Mouse (Mus musculus): ENCODE measurements at regions not wholly inside any gene's neighbourhood (a gene's known extent, or its start where the extent isn't known, plus 50 kb on each side); places are given as distances from the start of the nearest gene placed in this dataset.

GRCm38 (mm10) chr2:45903350-45903749 lies 786.2 kb upstream of the Zeb2 start:
- Histone ChIP-seq H3K4me3 (ENCODE audit: low read depth, low read length) (no peak overlapping the region), H3K4me2 (ENCODE audit: low read depth, severe bottlenecking) (no peak overlapping the region), H3K9ac (ENCODE audit: low read length) (no peak overlapping the region), H3K27me3 (ENCODE audit: control insufficient read depth, insufficient read depth, low read length) (no peaks in the 10 kb centered on the region), H3K27ac (replicated peaks; ENCODE audit: low read depth, low read length) (no peak overlapping the region), H3K4me1 (ENCODE audit: control insufficient read depth, insufficient read depth, low read length) (no peaks in the 10 kb centered on the region), H3K9me3 (ENCODE audit: control insufficient read depth, low read length) (no peaks in the 10 kb centered on the region), H3K36me3 (ENCODE audit: control insufficient read depth, insufficient read depth, low read length) (no peaks in the 10 kb centered on the region)
- DNase-seq (ENCODE audit: low spot score) (no peak), ATAC-seq (ENCODE audit: insufficient number of reproducible peaks, low FRiP score, low TSS enrichment, low read depth) (no peak)
- WGBS: 91% methylated on average over 1 of the region's 1 CpGs

GRCm38 (mm10) chr2:45901892-45902291 lies 784.7 kb upstream of the Zeb2 start:
- DNase-seq (ENCODE audit: low spot score): no peak
- H3K9me3 ChIP-seq (ENCODE audit: control insufficient read depth, low read length): no peaks in the 10 kb centered on the region
- H3K4me3 ChIP-seq (ENCODE audit: low read depth, low read length): no peak overlapping the region
- no peak overlapping the region for H3K27ac ChIP-seq (replicated peaks; ENCODE audit: low read depth, low read length)
- no peak overlapping the region for H3K4me2 ChIP-seq (ENCODE audit: low read depth, severe bottlenecking)
- no peak overlapping the region for H3K9ac ChIP-seq (ENCODE audit: low read length)
- WGBS: 90% methylated on average over 4 of the region's 4 CpGs
- H3K36me3 ChIP-seq (ENCODE audit: control insufficient read depth, insufficient read depth, low read length): no peaks in the 10 kb centered on the region
- no peak for ATAC-seq (ENCODE audit: insufficient number of reproducible peaks, low FRiP score, low TSS enrichment, low read depth)
- no peaks in the 10 kb centered on the region for H3K27me3 ChIP-seq (ENCODE audit: control insufficient read depth, insufficient read depth, low read length)
- H3K4me1 ChIP-seq (ENCODE audit: control insufficient read depth, insufficient read depth, low read length): no peaks in the 10 kb centered on the region

GRCm38 (mm10) chr2:45884680-45885079 lies 767.5 kb upstream of the Zeb2 start:
- ATAC-seq (ENCODE audit: insufficient number of reproducible peaks, low FRiP score, low TSS enrichment, low read depth) (no peak), DNase-seq (ENCODE audit: low spot score) (no peak)
- no peak overlapping the region for H3K4me2 ChIP-seq (ENCODE audit: low read depth, severe bottlenecking)
- WGBS: 90% methylated on average over 3 of the region's 3 CpGs
- H3K27ac ChIP-seq (replicated peaks; ENCODE audit: low read depth, low read length): no peak overlapping the region
- no peaks in the 10 kb centered on the region for H3K4me1 ChIP-seq (ENCODE audit: control insufficient read depth, insufficient read depth, low read length)
- H3K36me3 ChIP-seq (ENCODE audit: control insufficient read depth, insufficient read depth, low read length): no peaks in the 10 kb centered on the region
- no peak overlapping the region for H3K9ac ChIP-seq (ENCODE audit: low read length)
- no peaks in the 10 kb centered on the region for H3K9me3 ChIP-seq (ENCODE audit: control insufficient read depth, low read length)
- H3K27me3 ChIP-seq (ENCODE audit: control insufficient read depth, insufficient read depth, low read length): no peaks in the 10 kb centered on the region
- H3K4me3 ChIP-seq (ENCODE audit: low read depth, low read length): no peak overlapping the region

GRCm38 (mm10) chr2:45878656-45879055 lies 761.5 kb upstream of the Zeb2 start:
- no peaks in the 10 kb centered on the region for H3K36me3 ChIP-seq (ENCODE audit: control insufficient read depth, insufficient read depth, low read length)
- H3K27ac ChIP-seq (replicated peaks; ENCODE audit: low read depth, low read length): no peak overlapping the region
- H3K4me2 ChIP-seq (ENCODE audit: low read depth, severe bottlenecking): no peak overlapping the region
- no peak for DNase-seq (ENCODE audit: low spot score)
- no peak for ATAC-seq (ENCODE audit: insufficient number of reproducible peaks, low FRiP score, low TSS enrichment, low read depth)
- no peaks in the 10 kb centered on the region for H3K4me1 ChIP-seq (ENCODE audit: control insufficient read depth, insufficient read depth, low read length)
- H3K9me3 ChIP-seq (ENCODE audit: control insufficient read depth, low read length): no peaks in the 10 kb centered on the region
- no peaks in the 10 kb centered on the region for H3K27me3 ChIP-seq (ENCODE audit: control insufficient read depth, insufficient read depth, low read length)
- H3K9ac ChIP-seq (ENCODE audit: low read length): no peak overlapping the region
- no peak overlapping the region for H3K4me3 ChIP-seq (ENCODE audit: low read depth, low read length)

GRCm38 (mm10) chr2:45859901-45860331 lies 742.7 kb upstream of the Zeb2 start:
- no peaks in the 10 kb centered on the region for H3K4me1 ChIP-seq (ENCODE audit: control insufficient read depth, insufficient read depth, low read length)
- H3K36me3 ChIP-seq (ENCODE audit: control insufficient read depth, insufficient read depth, low read length): no peaks in the 10 kb centered on the region
- no peak overlapping the region for H3K4me3 ChIP-seq (ENCODE audit: low read depth, low read length)
- no peak overlapping the region for H3K4me2 ChIP-seq (ENCODE audit: low read depth, severe bottlenecking)
- ATAC-seq (ENCODE audit: insufficient number of reproducible peaks, low FRiP score, low TSS enrichment, low read depth): no peak
- DNase-seq (ENCODE audit: low spot score): no peak
- H3K9ac ChIP-seq (ENCODE audit: low read length): no peak overlapping the region
- no peaks in the 10 kb centered on the region for H3K9me3 ChIP-seq (ENCODE audit: control insufficient read depth, low read length)
- H3K27ac ChIP-seq (replicated peaks; ENCODE audit: low read depth, low read length): no peak overlapping the region
- no peaks in the 10 kb centered on the region for H3K27me3 ChIP-seq (ENCODE audit: control insufficient read depth, insufficient read depth, low read length)
- 88% methylated on average over 4 of the region's 4 CpGs for WGBS

- Histone ChIP-seq H3K4me1 (ENCODE audit: control insufficient read depth, insufficient read depth, low read length) (no peaks in the 10 kb centered on the region), H3K9me3 (ENCODE audit: control insufficient read depth, low read length) (no peaks in the 10 kb centered on the region), H3K36me3 (ENCODE audit: control insufficient read depth, insufficient read depth, low read length) (no peaks in the 10 kb centered on the region), H3K27ac (replicated peaks; ENCODE audit: low read depth, low read length) (no peak overlapping the region), H3K9ac (ENCODE audit: low read length) (no peak overlapping the region), H3K4me2 (ENCODE audit: low read depth, severe bottlenecking) (no peak overlapping the region), H3K4me3 (ENCODE audit: low read depth, low read length) (no peak overlapping the region), H3K27me3 (ENCODE audit: control insufficient read depth, insufficient read depth, low read length) (no peaks in the 10 kb centered on the region)
- no peak for DNase-seq (ENCODE audit: low spot score)
- WGBS: 91% methylated on average over 6 of the region's 6 CpGs
- no peak for ATAC-seq (ENCODE audit: insufficient number of reproducible peaks, low FRiP score, low TSS enrichment, low read depth)
Observed at GRCm38 (mm10) chr2:45859445-45859844, 742.2 kb upstream of the Zeb2 start.

GRCm38 (mm10) chr2:45850018-45850605 lies 732.9 kb upstream of the Zeb2 start:
- H3K27ac ChIP-seq (replicated peaks; ENCODE audit: low read depth, low read length): no peak overlapping the region

GRCm38 (mm10) chr2:45840389-45840788 lies 723.2 kb upstream of the Zeb2 start:
- ATAC-seq (ENCODE audit: insufficient number of reproducible peaks, low FRiP score, low TSS enrichment, low read depth) (no peak), DNase-seq (ENCODE audit: low spot score) (no peak)
- H3K36me3 ChIP-seq (ENCODE audit: control insufficient read depth, insufficient read depth, low read length): no peaks in the 10 kb centered on the region
- no peak overlapping the region for H3K27ac ChIP-seq (replicated peaks; ENCODE audit: low read depth, low read length)
- no peaks in the 10 kb centered on the region for H3K27me3 ChIP-seq (ENCODE audit: control insufficient read depth, insufficient read depth, low read length)
- H3K9me3 ChIP-seq (ENCODE audit: control insufficient read depth, low read length): no peaks in the 10 kb centered on the region
- H3K9ac ChIP-seq (ENCODE audit: low read length): no peak overlapping the region
- H3K4me1 ChIP-seq (ENCODE audit: control insufficient read depth, insufficient read depth, low read length): no peaks in the 10 kb centered on the region
- no peak overlapping the region for H3K4me2 ChIP-seq (ENCODE audit: low read depth, severe bottlenecking)
- H3K4me3 ChIP-seq (ENCODE audit: low read depth, low read length): no peak overlapping the region

More at GRCm38 (mm10) chr2:45850018-45850605, 732.9 kb upstream of the Zeb2 start:
- no peaks in the 10 kb centered on the region for H3K9me3 ChIP-seq (ENCODE audit: control insufficient read depth, low read length)
- H3K36me3 ChIP-seq (ENCODE audit: control insufficient read depth, insufficient read depth, low read length): no peaks in the 10 kb centered on the region
- H3K4me1 ChIP-seq (ENCODE audit: control insufficient read depth, insufficient read depth, low read length): no peaks in the 10 kb centered on the region
- no peaks in the 10 kb centered on the region for H3K27me3 ChIP-seq (ENCODE audit: control insufficient read depth, insufficient read depth, low read length)
- no peak overlapping the region for H3K9ac ChIP-seq (ENCODE audit: low read length)
- H3K4me2 ChIP-seq (ENCODE audit: low read depth, severe bottlenecking): no peak overlapping the region
- DNase-seq (ENCODE audit: low spot score) (no peak), ATAC-seq (ENCODE audit: insufficient number of reproducible peaks, low FRiP score, low TSS enrichment, low read depth) (no peak)
- WGBS: 97% methylated on average over 6 of the region's 6 CpGs
- H3K4me3 ChIP-seq (ENCODE audit: low read depth, low read length): no peak overlapping the region

- no peaks in the 10 kb centered on the region for H3K9me3 ChIP-seq (ENCODE audit: control insufficient read depth, low read length)
- WGBS: 90% methylated on average over 6 of the region's 6 CpGs
- no peak overlapping the region for H3K9ac ChIP-seq (ENCODE audit: low read length)
- H3K4me3 ChIP-seq (ENCODE audit: low read depth, low read length): no peak overlapping the region
- H3K4me2 ChIP-seq (ENCODE audit: low read depth, severe bottlenecking): no peak overlapping the region
- ATAC-seq (ENCODE audit: insufficient number of reproducible peaks, low FRiP score, low TSS enrichment, low read depth): no peak
- H3K36me3 ChIP-seq (ENCODE audit: control insufficient read depth, insufficient read depth, low read length): no peaks in the 10 kb centered on the region
- no peaks in the 10 kb centered on the region for H3K27me3 ChIP-seq (ENCODE audit: control insufficient read depth, insufficient read depth, low read length)
- no peak overlapping the region for H3K27ac ChIP-seq (replicated peaks; ENCODE audit: low read depth, low read length)
- DNase-seq (ENCODE audit: low spot score): no peak
- H3K4me1 ChIP-seq (ENCODE audit: control insufficient read depth, insufficient read depth, low read length): no peaks in the 10 kb centered on the region
Observed at GRCm38 (mm10) chr2:45836546-45837221, 719.5 kb upstream of the Zeb2 start.

Measured in limb, embryonic 11.5 days (tissue).